Mouse (Mus musculus) neural tube, embryonic 12.5 days (tissue): ENCODE measurements around the gene Pard3b. TPM values are rescaled to one million over a fixed set of nuclear protein-coding genes. Genes with fewer than 3 reads are reported as not detected.

ENCODE experiments used
- ATAC-seq: fragments of 200-750 bp; cut with Nextera tagmentation; 2 replicates; pipeline ENCODE4 v1.8.0; 2017; ENCODE audit warnings: low read depth, mild to moderate bottlenecking, moderate TSS enrichment, moderate library complexity; ENCODE audit not compliant: low FRiP score
- H3K27ac ChIP-seq: fragments of 300-500 bp; sonication (generic); 2 replicates; pipeline ENCODE4 v1.5.1; 2016
- H3K27me3 ChIP-seq: fragments of 300-500 bp; sonication (generic); replicated peaks from 2 replicates; pipeline ENCODE4 v1.6.1; 2016; ENCODE audit warnings: mild to moderate bottlenecking
- H3K36me3 ChIP-seq: fragments of 300-500 bp; sonication (generic); 2 replicates; pipeline ENCODE4 v1.6.1; 2016; ENCODE audit warnings: mild to moderate bottlenecking
- H3K4me1 ChIP-seq: fragments of 300-500 bp; sonication (generic); 2 replicates; pipeline ENCODE4 v1.6.1; 2016
- H3K4me2 ChIP-seq: fragments of 300-500 bp; sonication (generic); replicated peaks from 2 replicates; pipeline ENCODE4 v1.6.1; 2016; ENCODE audit warnings: mild to moderate bottlenecking
- H3K4me3 ChIP-seq: fragments of 300-500 bp; sonication (generic); 2 replicates; pipeline ENCODE4 v1.5.1; 2016
- H3K9ac ChIP-seq: fragments of 300-500 bp; sonication (generic); 2 replicates; pipeline ENCODE4 v1.6.1; 2016; ENCODE audit warnings: mild to moderate bottlenecking
- H3K9me3 ChIP-seq: fragments of 300-500 bp; sonication (generic); 2 replicates; pipeline ENCODE4 v1.6.1; 2016; ENCODE audit warnings: mild to moderate bottlenecking
- WGBS: fragments of 180-500 bp; shearing (Covaris S2); methylation state at CpG from one replicate; pipeline ENCODE4 v1.1.7; 2016; 5-methylcytosine and 5-hydroxymethylcytosine counted together
- polyA plus RNA-seq: library from polyadenylated mRNA; unstranded; fragments of >200 nt; fragmentation: Nextera tagmentation; extraction: Ambion mirVana; gene quantifications from 2 replicates; pipeline ENCODE4 v1.2.1, GENCODE M21; 2016

Pard3b gene
- polyA plus RNA-seq, 1 experiment from 2014 or later = 19.1 TPM

DNA sequence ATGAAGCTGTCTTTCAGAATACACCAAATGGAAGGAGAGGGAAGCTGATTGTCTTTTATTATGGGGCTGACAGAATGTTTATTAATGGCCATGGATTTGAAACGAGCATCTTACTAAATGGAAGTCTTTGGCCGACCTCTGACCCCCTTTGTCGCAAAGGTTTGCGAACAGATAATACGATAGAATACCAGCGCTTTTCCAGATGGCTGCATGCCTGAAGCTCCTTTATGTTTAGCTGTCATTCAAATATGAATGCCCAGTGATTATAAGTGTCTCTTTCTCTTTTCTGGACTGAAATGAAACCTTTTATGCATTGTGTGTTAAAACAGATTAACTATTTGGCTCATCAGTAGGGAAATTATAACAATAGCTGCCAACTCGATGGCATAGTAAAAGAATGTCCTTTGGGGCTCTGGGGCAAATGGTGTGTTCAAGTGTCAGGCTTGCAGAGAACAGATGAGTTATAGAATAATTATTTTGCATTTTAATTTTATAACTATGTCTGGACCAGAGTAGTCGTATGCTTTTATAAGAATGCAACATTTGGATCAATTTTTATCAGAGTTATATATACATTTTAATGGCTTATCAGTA lies 46.7 kb downstream of the Pard3b start:
- H3K9ac ChIP-seq = no peak overlapping the region
- H3K36me3 ChIP-seq = no peaks in the 10 kb centered on the region
- H3K27ac ChIP-seq = no peak overlapping the region
- no peak overlapping the region for H3K4me2 ChIP-seq
- no peaks in the 10 kb centered on the region for H3K9me3 ChIP-seq
- no peaks in the 10 kb centered on the region for H3K27me3 ChIP-seq
- peaks cover 3% of the 10 kb centered on the region; the same call in 1 of the 2 replicates for H3K4me1 ChIP-seq
- ATAC-seq = no peak
- 19% methylated on average over 8 of the region's 8 CpGs for WGBS
- no peak overlapping the region for H3K4me3 ChIP-seq

DNA sequence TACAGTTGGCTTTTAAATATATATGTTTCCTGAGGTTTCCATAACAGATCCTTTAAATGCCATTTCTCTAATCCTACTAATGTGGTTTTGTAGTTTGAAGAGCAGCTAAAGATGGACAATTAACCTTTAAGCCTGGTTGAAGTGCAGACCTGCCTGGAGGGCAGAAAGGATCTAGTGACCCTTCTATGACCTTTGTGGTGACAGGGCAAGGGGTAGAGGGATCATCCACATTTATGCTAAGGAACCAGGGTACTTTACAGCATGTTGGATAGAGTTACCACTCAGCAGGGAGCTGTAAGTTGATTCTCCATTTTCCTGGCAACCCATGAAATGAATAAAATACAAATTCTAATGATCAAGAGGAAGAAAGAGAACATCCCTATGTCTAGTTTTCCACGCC lies 47.3 kb downstream of the Pard3b start:
- no peak for ATAC-seq
- Histone ChIP-seq H3K4me2 (no peak overlapping the region), H3K27ac (no peak overlapping the region)

DNA sequence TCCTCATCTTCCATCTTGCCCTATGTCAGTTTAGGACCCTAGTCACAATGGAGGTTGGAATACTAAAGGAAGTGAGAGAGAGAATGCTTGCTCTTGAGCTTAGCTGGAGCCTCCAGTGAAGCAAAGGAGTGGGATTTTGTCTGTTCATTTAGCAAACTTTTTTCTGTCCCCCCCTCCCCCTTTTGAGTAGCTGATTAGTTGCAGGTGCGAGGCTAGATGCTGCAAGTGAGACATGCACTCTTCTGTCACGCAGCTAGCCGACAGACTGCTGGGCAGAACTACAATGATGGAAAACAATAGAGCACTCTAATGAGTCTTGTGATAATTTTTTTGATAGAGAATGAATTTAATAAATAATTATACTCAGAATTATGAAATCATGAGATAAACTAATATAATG lies 49.7 kb downstream of the Pard3b start:
- Histone ChIP-seq H3K4me2 (no peak overlapping the region), H3K9me3 (no peaks in the 10 kb centered on the region), H3K27ac (no peak overlapping the region), H3K9ac (no peak overlapping the region), H3K4me3 (no peak overlapping the region), H3K36me3 (no peaks in the 10 kb centered on the region), H3K27me3 (no peaks in the 10 kb centered on the region), H3K4me1 (peaks cover 3% of the 10 kb centered on the region; the same call in 1 of the 2 replicates)
- ATAC-seq = no peak
- 61% methylated on average over 3 of the region's 3 CpGs for WGBS

More for the DNA sequence above, 47.3 kb downstream of the Pard3b start:
- WGBS = 45% methylated on average over 1 of the region's 1 CpGs
- Histone ChIP-seq H3K4me3 (no peak overlapping the region), H3K36me3 (no peaks in the 10 kb centered on the region), H3K9me3 (no peaks in the 10 kb centered on the region), H3K9ac (no peak overlapping the region), H3K4me1 (peaks cover 3% of the 10 kb centered on the region; the same call in 1 of the 2 replicates), H3K27me3 (no peaks in the 10 kb centered on the region)

DNA sequence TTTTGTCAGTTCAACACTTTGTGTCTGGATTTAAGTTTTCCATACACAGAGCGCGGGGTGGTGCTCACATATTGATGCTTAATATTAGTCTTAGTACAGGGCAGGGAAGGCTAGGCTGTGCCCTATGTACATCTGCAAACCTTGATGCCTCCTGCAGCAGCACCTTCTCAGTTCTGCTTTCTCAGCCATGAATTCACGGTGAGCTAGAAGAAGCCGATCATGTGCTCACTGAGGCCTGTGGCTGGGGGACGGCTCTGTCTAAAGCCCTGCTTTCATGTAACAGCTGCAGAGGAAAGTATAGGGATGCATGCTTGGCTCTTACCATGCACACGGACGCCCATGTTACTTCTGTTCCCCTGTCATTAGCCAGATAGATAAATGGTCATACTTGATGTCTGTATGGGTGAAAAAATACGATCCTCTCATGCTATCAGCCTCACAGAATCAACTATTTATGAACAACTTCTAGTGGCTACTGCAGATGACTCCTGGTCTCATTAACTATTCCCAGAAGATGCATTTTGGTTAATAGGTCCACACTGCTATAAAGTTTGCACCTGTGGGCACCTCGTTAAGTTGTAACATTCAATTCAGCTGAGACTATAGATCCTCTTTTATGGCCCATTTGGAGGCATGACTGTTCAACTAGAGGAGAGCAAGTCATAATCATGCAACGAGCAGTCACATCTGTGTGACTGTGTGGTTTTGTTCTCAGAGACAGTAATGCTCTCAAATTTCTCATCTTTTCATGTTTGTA lies 60.0 kb downstream of the Pard3b start:
- no peaks in the 10 kb centered on the region for H3K27me3 ChIP-seq
- WGBS = 54% methylated on average over 10 of the region's 10 CpGs
- H3K27ac ChIP-seq = no peak overlapping the region
- H3K4me3 ChIP-seq = no peak overlapping the region
- H3K9ac ChIP-seq = no peak overlapping the region
- ATAC-seq = no peak; the same call in 1 of the 2 replicates
- H3K9me3 ChIP-seq = no peaks in the 10 kb centered on the region
- no peaks in the 10 kb centered on the region for H3K4me1 ChIP-seq
- H3K36me3 ChIP-seq = no peaks in the 10 kb centered on the region
- no peak overlapping the region for H3K4me2 ChIP-seq

DNA sequence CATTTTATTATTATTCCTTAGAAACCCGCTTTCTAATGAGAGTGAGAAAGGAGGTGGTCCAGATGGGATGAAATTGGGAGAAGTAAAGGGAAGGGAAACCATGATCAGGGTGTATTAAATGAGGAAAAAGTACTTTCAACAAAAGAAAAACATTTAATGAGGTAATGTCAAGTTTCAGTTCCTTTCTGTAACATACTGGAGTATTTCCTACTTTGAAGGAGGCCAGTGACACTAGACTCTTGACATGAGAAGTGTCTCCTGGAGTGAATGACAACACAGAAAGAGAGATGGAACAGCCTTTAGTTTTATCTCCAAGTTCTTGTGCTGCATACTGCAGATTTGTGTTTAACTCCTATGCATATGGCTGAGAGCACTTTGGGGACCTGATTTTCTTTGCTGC lies 71.2 kb downstream of the Pard3b start:
- Histone ChIP-seq H3K4me3 (no peak overlapping the region), H3K9ac (no peak overlapping the region), H3K36me3 (no peaks in the 10 kb centered on the region), H3K4me1 (no peaks in the 10 kb centered on the region), H3K27ac (no peak overlapping the region), H3K4me2 (no peak overlapping the region), H3K27me3 (no peaks in the 10 kb centered on the region), H3K9me3 (no peaks in the 10 kb centered on the region)
- WGBS = 92% methylated on average over 1 of the region's 1 CpGs
- no peak for ATAC-seq

DNA sequence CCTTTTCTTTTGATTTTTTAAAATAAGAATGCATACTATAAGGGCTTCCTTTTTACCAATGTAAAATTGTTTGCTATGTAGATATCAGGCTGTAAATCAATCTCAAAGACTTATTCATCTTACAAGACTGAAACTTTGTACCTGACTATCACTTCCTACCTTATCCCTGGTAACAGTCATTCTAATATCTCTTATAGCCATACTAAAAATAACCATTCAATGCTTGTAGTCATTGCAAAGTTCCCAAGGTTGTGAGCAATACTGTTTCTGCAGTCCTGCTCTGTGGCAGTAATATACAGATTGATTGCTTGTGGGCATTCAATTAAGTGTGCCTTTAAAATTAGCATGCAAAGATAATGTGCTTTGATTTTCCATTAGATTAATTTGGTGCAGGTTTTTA lies 72.9 kb downstream of the Pard3b start:
- Histone ChIP-seq H3K4me3 (no peak overlapping the region), H3K9ac (no peak overlapping the region), H3K4me1 (no peaks in the 10 kb centered on the region; the same call in 1 of the 2 replicates), H3K36me3 (no peaks in the 10 kb centered on the region), H3K9me3 (no peaks in the 10 kb centered on the region), H3K27me3 (no peaks in the 10 kb centered on the region), H3K27ac (no peak overlapping the region), H3K4me2 (no peak overlapping the region)
- ATAC-seq = no peak

DNA sequence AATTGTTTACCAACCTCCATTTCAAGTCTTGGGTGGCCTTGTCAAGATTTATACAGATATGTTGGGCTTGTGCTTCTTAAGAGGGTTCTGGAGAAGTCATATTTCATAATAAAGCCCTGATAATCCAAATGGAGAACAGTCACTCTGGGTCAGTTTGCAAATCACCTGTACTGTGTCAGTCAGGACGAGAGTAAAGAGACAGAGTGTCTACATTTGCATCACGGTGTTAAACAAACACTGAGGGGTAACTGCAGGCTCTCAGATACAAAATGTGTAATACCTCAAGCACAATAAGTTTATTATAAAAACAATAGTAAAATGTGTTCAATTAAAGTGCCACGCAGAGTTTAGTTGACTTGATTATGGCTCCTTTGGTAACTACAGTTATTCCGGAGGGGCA lies 91.0 kb downstream of the Pard3b start:
- ATAC-seq = no peak
- WGBS = 78% methylated on average over 4 of the region's 4 CpGs

DNA sequence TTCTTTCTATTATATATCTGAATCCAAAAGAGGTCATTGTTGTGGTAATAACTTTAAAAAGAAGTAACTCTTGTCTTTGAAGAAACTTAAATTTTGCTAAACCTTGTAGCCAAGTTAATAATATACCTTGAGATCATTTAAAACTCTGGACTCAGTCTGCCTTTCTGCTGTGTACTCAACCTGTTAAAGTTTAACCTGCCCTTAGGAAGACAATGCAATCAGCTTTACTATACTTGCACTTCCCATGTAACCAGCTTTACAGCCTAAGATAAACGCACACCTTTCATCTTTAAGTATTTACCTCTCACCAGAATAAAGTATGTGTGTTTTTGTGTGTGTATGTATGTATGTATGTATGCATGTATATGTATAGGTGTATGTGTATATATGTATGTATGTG lies 97.9 kb downstream of the Pard3b start:
- Histone ChIP-seq H3K4me2 (no peak overlapping the region), H3K27me3 (no peaks in the 10 kb centered on the region), H3K4me1 (no peaks in the 10 kb centered on the region), H3K27ac (no peak overlapping the region), H3K4me3 (no peak overlapping the region), H3K9ac (no peak overlapping the region), H3K9me3 (no peaks in the 10 kb centered on the region), H3K36me3 (no peaks in the 10 kb centered on the region)
- ATAC-seq = no peak
- WGBS = 68% methylated on average over 1 of the region's 1 CpGs

More for the DNA sequence above, 91.0 kb downstream of the Pard3b start:
- Histone ChIP-seq H3K27me3 (no peaks in the 10 kb centered on the region), H3K36me3 (no peaks in the 10 kb centered on the region), H3K9me3 (peaks cover 6% of the 10 kb centered on the region; the same call in 1 of the 2 replicates), H3K4me3 (no peak overlapping the region), H3K4me1 (no peaks in the 10 kb centered on the region), H3K9ac (no peak overlapping the region), H3K27ac (no peak overlapping the region), H3K4me2 (no peak overlapping the region)

DNA sequence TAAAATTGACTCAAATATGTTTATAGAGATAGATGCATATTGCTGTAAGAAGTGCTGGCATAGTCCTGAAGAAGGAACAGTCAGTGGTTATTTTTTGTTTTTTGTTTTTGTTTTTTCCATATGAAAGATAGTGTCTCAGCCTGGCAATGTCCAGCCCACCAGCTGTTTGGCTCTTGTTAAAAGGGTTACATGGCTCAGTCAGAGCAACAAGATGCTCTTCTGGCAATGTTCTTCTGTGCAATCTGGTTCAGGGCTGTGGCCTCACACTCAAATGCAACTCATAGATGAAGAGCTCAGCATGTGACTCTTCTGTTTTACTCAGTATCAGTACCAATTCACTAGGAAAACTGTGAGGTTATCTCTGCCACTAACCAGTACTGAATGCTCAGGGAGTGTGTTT lies 104.2 kb downstream of the Pard3b start:
- H3K27ac ChIP-seq = no peak overlapping the region
- H3K4me2 ChIP-seq = no peak overlapping the region
- no peak overlapping the region for H3K9ac ChIP-seq
- no peaks in the 10 kb centered on the region for H3K36me3 ChIP-seq
- H3K4me3 ChIP-seq = no peak overlapping the region
- H3K9me3 ChIP-seq = no peaks in the 10 kb centered on the region
- H3K27me3 ChIP-seq = no peaks in the 10 kb centered on the region
- no peak for ATAC-seq
- no peaks in the 10 kb centered on the region for H3K4me1 ChIP-seq

DNA sequence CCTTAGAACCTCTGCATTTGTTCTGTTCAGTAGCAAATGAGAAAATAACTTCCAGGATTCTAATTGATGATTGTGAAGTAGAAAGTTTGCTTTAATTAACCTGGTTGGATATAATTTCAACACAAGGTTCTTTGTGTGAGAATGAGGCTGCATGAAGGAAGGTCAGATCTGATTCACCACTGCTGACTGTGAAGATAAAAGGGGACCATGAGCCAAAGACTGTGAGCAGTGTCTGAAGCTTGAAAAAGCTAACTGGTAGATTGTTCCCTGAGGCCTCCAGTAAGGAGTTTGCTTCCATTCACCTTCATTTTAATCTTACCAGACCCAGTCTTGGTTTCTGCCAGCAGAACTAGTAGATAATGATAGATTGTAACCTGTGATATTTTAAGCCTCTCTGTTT lies 108.9 kb downstream of the Pard3b start:
- no peaks in the 10 kb centered on the region for H3K4me1 ChIP-seq
- H3K4me2 ChIP-seq = no peak overlapping the region
- no peak overlapping the region for H3K27ac ChIP-seq
- H3K9me3 ChIP-seq = no peaks in the 10 kb centered on the region
- H3K9ac ChIP-seq = no peak overlapping the region
- ATAC-seq = no peak
- no peaks in the 10 kb centered on the region for H3K36me3 ChIP-seq
- H3K27me3 ChIP-seq = no peaks in the 10 kb centered on the region
- H3K4me3 ChIP-seq = no peak overlapping the region

DNA sequence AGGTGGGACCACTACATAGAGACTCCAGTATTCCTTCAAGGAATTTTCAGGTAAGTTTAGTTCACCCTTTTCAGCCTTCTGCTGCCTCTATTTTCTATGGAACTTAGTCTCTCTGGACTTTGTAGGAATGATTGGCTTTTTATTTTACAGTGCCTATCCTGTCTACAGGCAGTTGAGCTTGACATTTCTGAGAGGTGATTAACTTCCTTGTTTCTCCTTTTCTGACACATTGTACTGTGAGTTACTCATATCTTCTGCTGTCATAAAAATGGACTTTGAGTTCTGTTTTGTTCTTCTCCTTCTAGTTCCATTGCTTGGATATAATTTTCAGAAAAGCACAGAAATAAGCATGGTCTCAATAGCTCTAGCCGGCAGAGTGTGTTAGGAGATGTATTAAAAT lies 112.4 kb downstream of the Pard3b start:
- 100% methylated on average over 1 of the region's 1 CpGs for WGBS
- Histone ChIP-seq H3K27me3 (no peaks in the 10 kb centered on the region), H3K4me2 (no peak overlapping the region), H3K36me3 (no peaks in the 10 kb centered on the region), H3K4me3 (no peak overlapping the region), H3K9me3 (no peaks in the 10 kb centered on the region), H3K4me1 (no peaks in the 10 kb centered on the region), H3K9ac (no peak overlapping the region), H3K27ac (no peak overlapping the region)
- no peak for ATAC-seq

DNA sequence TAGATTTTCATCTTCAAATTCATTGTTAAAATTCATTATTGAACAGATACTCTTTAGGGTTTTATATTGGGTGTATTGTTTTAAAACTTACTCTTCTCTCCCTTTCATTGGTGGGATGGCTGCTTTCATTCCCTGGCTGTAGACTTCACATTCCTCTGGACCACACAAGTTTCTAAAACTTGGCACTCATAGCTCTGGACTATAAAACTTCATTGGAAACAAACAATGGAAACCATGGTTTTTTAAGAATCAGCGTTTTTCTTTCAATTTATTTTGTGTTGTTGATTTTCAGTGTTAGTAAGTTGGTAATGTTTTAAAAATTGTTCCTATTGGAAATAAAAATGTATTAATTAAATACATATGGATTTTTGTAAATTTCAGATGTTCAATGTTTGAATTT lies 118.1 kb downstream of the Pard3b start:
- Histone ChIP-seq H3K9me3 (no peaks in the 10 kb centered on the region), H3K27ac (no peak overlapping the region), H3K9ac (no peak overlapping the region), H3K4me2 (no peak overlapping the region), H3K4me1 (no peaks in the 10 kb centered on the region), H3K27me3 (no peaks in the 10 kb centered on the region), H3K4me3 (no peak overlapping the region), H3K36me3 (no peaks in the 10 kb centered on the region)
- ATAC-seq = no peak
- 92% methylated on average over 1 of the region's 1 CpGs for WGBS

DNA sequence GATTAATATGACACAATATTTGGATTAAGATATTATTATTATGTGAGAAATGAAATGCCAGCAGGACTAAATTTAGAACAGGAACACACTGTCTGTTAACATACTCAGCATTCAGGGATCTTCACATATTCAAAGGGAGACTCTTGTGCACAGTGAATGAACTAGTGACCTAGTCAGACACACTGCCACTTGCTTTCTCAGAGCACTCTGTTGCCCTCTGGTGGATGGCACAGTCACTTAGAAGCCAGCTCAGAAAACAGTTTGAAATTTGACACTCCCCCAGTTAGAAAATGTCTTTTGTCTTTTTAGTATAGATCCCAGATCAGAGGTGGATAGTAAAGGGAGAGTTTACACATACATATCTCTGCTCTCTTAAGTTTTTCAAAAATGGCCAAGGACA lies 132.6 kb downstream of the Pard3b start:
- H3K4me1 ChIP-seq = no peaks in the 10 kb centered on the region
- no peak overlapping the region for H3K9ac ChIP-seq
- no peaks in the 10 kb centered on the region for H3K9me3 ChIP-seq
- no peak overlapping the region for H3K27ac ChIP-seq
- H3K27me3 ChIP-seq = no peaks in the 10 kb centered on the region
- H3K4me2 ChIP-seq = no peak overlapping the region
- 0 out of 2 replicates have a peak, but pooled peaks have one; percentile 56 for ATAC-seq
- H3K4me3 ChIP-seq = no peak overlapping the region
- no peaks in the 10 kb centered on the region for H3K36me3 ChIP-seq
